Mouse (Mus musculus) heart, adult 9 months (tissue): ENCODE measurements around the gene Gm21891.
"Not testable (repeated sequence)": the region's sequence is repeated elsewhere in the genome, so short reads cannot be mapped to it uniquely, and the experiment has no call there.

Experiments used
- DNase-seq, 2 experiments: peaks; one replicate each; pipeline ENCODE4 v3.0.0; 2022; ENCODE audit warnings: low spot score in 2 of 2

Gm21891 gene

DNA sequence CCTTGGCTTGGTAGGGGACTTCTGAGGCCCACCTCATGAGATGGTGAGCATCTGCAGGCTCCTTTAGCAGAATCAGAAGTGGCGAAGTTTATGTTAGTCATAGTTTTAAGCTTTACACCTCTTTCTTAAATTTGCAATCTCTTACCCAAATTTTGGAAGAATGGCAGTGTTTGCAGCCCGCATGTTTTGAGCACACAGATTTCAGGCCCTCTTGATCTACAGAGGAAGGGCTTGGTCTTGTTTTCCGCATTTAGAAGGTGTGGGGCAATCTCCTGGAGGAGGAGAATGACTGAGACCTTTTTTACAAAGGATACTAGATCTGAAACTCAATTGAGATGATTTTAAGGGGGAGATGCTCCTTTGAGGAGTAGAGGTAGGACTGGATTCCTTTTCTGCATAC lies at the start of gene Gm21891:
Gm21891 (minus strand) TSS at position 101 of the 400 bp plus-strand sequence.
- DNase-seq: not testable (repeated sequence)

GRCm38 (mm10) chrY:13161668-13162067 lies 28.4 kb upstream of the Gm21891 start, which contains the start of gene Gm21425:
TSS of gene Gm21425 (plus strand) at chrY:13161968.
- DNase-seq: not testable (repeated sequence)
